Mouse (Mus musculus): ENCODE data around the gene Ppp1r1b.

Gene Ppp1r1b

GRCm38 (mm10) chr11:98348083-98348961, at the start of gene Ppp1r1b:
Ppp1r1b (plus strand) TSS chr11:98348404.
- in situ Hi-C loops (cut with MboI; ENCODE audit: low sequenced_read_pairs), result no loop called here

- in situ Hi-C loops (cut with MboI; ENCODE audit: low sequenced_read_pairs), result no loop called here
Observed at GRCm38 (mm10) chr11:98298484-98299205, 49.6 kb upstream of the Ppp1r1b start.

DNA sequence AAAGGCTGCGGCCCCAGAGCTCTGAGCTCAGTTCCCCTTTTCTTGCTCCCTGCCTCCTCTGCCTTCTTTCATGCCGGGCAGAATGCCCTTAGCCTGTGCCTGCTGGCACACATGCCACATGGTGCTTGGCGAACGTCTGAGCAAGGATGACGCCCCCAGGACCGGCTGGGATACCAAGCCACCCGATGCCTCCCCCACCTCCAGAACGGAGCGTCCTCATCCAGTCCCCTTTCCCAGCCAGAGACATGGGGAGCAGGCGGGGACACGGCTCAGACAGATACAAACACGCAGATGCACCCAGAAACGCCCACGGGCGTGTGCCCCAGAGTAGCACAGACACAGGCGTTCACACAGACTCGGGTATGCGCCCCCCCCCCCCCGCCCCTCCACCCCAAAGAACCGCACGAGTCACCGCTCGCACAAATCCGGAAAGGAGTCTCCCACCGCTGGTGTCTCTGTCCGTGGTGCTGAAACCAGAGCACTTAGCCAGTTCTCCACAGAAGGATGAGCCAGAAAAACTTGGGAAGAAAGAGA, 34.3 kb upstream of the Ppp1r1b start:
- in situ Hi-C loops (cut with MboI; ENCODE audit: low sequenced_read_pairs), result no loop called here

- in situ Hi-C loops (cut with MboI; ENCODE audit: low sequenced_read_pairs), result no loop called here
Observed at GRCm38 (mm10) chr11:98317479-98317878, 30.7 kb upstream of the Ppp1r1b start.

- in situ Hi-C loops (cut with MboI; ENCODE audit: low sequenced_read_pairs), result no loop called here
Observed at GRCm38 (mm10) chr11:98318421-98319116, 29.6 kb upstream of the Ppp1r1b start.

GRCm38 (mm10) chr11:98319120-98319519, 29.1 kb upstream of the Ppp1r1b start:
- in situ Hi-C loops (cut with MboI; ENCODE audit: low sequenced_read_pairs), result no loop called here

GRCm38 (mm10) chr11:98319544-98319943, 28.7 kb upstream of the Ppp1r1b start:
- in situ Hi-C loops (cut with MboI; ENCODE audit: low sequenced_read_pairs), result no loop called here

DNA sequence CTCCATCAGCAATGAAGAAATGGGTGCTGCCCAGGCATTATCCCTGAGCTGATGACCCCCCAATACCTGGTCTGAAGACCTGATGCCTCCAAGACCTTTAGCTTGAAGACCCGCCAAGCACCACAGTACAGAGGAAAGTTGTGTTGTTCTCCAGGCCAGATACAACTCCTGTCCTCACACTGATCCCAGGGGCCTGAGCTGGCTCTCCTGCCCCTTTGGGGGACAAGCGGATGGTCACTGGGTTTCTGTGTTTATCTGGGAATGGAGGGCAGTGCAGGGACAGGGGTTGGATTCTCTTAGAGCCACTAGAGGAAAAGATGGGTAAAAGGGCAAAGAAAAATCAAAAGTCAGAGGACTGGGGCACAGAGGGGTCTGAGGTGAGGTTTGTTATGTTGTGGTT, 28.3 kb upstream of the Ppp1r1b start:
- in situ Hi-C loops (cut with MboI; ENCODE audit: low sequenced_read_pairs), result no loop called here

- in situ Hi-C loops (cut with MboI; ENCODE audit: low sequenced_read_pairs), result no loop called here
Observed at GRCm38 (mm10) chr11:98320381-98320780, 27.8 kb upstream of the Ppp1r1b start.

DNA sequence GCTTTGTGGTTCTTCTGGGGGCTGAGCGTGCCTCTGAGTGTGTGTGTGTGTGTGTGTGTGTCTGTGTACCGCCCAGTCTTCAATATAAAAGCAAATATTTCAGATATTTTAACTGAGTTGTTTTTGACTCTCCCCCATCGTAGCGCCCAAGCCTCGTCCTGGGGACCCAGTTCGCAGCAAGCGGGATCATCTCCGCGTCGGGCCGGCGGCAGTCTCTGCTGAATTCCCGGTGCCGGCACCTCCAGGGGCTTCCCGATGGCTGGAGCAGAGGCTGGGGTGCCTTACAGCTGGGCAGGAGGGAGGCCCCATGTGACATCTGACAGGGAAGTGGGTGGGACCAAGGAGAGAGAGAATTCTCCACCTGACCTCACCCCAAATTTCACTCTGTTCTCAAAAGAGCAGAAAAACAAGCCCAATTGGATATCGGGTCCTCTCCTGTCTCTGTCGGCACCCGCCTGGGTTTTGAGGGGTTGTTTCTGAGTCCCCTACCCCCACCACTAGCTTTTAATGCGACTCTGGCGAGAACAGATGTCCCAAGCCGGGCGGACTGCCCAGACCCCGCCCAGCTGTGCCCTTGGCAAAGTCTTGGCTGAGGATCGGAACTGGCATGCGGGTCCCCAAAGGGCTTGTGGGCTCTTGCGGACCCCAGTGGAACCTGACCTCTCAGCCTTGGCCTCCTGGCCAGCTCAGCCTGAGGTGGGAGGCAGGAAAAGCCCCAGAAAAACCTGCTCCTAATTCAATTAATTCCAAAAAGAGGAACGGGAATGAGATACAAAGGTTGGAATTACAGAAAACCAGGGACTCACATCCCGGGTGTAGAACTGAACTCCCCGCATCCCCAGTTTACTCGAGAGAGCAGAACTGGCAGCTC, 27.2 kb upstream of the Ppp1r1b start:
- in situ Hi-C loops (cut with MboI; ENCODE audit: low sequenced_read_pairs), result no loop called here

GRCm38 (mm10) chr11:98321677-98322003, 26.6 kb upstream of the Ppp1r1b start:
- in situ Hi-C loops (cut with MboI; ENCODE audit: low sequenced_read_pairs), result no loop called here

GRCm38 (mm10) chr11:98322159-98322558, 26.0 kb upstream of the Ppp1r1b start:
- in situ Hi-C loops (cut with MboI; ENCODE audit: low sequenced_read_pairs), result no loop called here

GRCm38 (mm10) chr11:98323136-98323866, 24.9 kb upstream of the Ppp1r1b start:
- in situ Hi-C loops (cut with MboI; ENCODE audit: low sequenced_read_pairs), result no loop called here

- in situ Hi-C loops (cut with MboI; ENCODE audit: low sequenced_read_pairs), result no loop called here
Observed at GRCm38 (mm10) chr11:98323933-98324332, 24.3 kb upstream of the Ppp1r1b start.

DNA sequence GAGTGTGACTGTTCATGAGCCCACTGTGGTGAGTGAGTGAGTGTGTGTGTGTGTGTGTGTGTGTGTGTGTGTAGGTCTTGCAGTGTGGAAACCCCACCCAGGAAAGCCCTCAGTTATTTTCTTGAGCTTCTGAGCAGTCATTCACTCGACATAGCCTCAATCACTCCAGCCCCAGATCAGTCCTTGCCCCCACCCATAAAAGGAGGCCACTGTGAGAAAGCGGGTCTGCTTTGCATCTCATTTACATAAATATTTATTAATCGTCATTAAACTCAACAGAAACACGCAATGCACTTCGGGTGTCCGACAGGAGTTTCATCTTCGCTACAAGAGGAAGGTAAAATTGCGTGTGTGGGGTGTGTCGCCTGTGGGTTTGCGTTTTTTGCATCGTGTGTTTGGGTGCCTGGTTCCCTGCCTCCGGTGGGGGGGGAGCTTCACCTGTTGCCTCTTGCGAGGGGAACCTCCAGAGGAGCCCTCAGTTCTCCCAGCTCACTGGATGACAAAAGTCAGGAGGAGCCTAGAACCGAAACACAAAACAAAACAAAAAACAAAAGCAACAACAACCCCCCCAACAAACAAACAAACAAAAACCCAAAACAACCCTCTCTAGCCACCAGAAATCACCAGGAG, 22.9 kb upstream of the Ppp1r1b start:
- in situ Hi-C loops (cut with MboI; ENCODE audit: low sequenced_read_pairs), result no loop called here

DNA sequence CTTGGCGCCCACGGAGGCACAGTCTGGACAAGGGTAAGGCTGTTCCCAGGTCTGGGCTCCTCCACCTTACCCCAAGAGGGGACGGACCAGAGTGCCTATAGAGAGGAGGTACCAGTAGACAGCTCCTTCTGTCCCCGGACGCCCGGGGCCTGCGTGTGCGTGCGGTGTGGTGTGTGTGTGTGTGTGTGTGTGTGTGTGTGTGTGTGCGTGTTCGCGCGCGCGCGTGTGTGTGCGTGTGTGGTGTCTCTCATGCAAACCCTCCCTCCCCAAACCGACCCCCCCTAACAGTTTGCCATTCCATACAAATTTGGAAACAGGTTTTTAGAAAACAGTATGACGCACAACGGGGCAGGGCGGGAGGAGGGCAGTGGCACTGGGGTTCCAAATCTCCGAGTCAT, 22.4 kb upstream of the Ppp1r1b start:
- in situ Hi-C loops (cut with MboI; ENCODE audit: low sequenced_read_pairs), result no loop called here

DNA sequence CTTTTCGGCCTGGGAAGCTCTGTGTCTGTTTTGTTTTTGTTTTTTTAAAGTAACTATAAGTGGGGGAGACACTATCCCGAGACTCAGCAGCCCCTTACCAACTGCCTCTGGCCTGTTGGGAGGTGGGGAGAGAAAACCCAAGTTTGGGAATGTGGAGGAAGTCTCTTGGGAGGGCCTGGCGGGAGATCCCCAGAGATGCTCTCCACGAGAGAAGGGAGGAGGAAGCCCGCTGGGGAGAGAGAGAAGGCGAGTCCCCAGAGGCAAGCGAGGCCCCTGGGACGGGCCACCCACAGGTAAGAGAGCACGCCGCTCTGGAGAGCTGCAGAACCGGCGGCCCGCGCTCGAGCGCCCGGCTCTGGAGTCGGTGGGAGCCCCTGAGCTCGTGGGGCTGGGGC, 21.5 kb upstream of the Ppp1r1b start:
- in situ Hi-C loops (cut with MboI; ENCODE audit: low sequenced_read_pairs), result no loop called here

- in situ Hi-C loops (cut with MboI; ENCODE audit: low sequenced_read_pairs), result no loop called here
Observed at GRCm38 (mm10) chr11:98327136-98328030, 20.8 kb upstream of the Ppp1r1b start.
